Mouse (Mus musculus): Measurements from ENCODE around the gene Txndc16. TPM values are rescaled to one million over a fixed set of nuclear protein-coding genes. Genes with fewer than 3 reads are reported as not detected.

Txndc16 gene
- total and polyA plus RNA-seq, 3 experiments: 0.08 to 0.24 TPM; not detected in 1

DNA sequence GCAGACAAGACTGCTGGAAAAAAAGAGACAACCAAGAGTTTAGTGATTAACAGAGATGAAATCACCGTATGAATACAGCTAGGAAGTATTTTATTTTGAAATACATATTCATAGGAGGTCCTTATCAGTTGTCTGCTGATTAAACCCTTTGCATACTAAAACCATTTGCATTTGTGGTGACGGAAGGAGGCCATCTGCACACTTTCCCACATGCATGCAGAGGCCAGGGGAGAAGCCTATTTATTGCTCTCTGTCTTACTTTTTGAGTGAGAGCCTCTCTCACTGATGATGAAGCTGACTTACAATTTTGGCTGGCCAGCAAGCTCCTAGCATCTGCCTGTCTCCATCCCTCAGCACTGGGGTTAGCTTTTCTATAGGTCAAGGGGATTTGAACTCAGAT is 84.2 kb downstream of the Txndc16 start:
- no peaks in the 10 kb centered on the region for H3K9me3 ChIP-seq (replicated peaks; ENCODE audit: insufficient read depth, low read length)
- no peaks in the 10 kb centered on the region for H3K27me3 ChIP-seq (ENCODE audit: control insufficient read depth in 1 of 2, insufficient read depth in 2 of 2, low read length in 2 of 2)
- no peak for TF ChIP-seq MAFK (IDR thresholded peaks at IDR 0.05; ENCODE audit: borderline replicate concordance, low read depth, low read length)
- TF ChIP-seq RCOR1 (IDR thresholded peaks at IDR 0.05; ENCODE audit: low read depth, low read length): no peak
- no peak for TF ChIP-seq EP300 (IDR thresholded peaks at IDR 0.05; ENCODE audit: low read depth in 1 of 2, low read length in 2 of 2)
- no peak for TF ChIP-seq NELFE (IDR thresholded peaks at IDR 0.05; ENCODE audit: low read depth, low read length)
- no peak for TF ChIP-seq ELF1 (IDR thresholded peaks at IDR 0.05; ENCODE audit: low read depth, low read length)
- TF ChIP-seq TCF12 (IDR thresholded peaks at IDR 0.05; ENCODE audit: low read depth, low read length): no peak
- TF ChIP-seq CHD1 (IDR thresholded peaks at IDR 0.05; ENCODE audit: low read depth, low read length): no peak
- no peak for TF ChIP-seq ZNF384 (IDR thresholded peaks at IDR 0.05; ENCODE audit: low read depth, low read length)
- TF ChIP-seq BHLHE40 (IDR thresholded peaks at IDR 0.05; ENCODE audit: borderline replicate concordance, low read depth, low read length): no peak
- TF ChIP-seq HCFC1 (IDR thresholded peaks at IDR 0.05; ENCODE audit: low read depth, low read length): no peak
- TF ChIP-seq CHD2 (IDR thresholded peaks at IDR 0.05; ENCODE audit: low read length): no peak
- TF ChIP-seq SMC3 (IDR thresholded peaks at IDR 0.05; ENCODE audit: low read depth, low read length): no peak
- TF ChIP-seq POLR2AphosphoS2 (IDR thresholded peaks at IDR 0.05; ENCODE audit: low read length): no peak
- no peak for TF ChIP-seq UBTF (IDR thresholded peaks at IDR 0.05; ENCODE audit: borderline replicate concordance, insufficient read depth, low read depth, low read length)
- TF ChIP-seq MYC (IDR thresholded peaks at IDR 0.05; ENCODE audit: low read depth, low read length): no peak
- no peak for TF ChIP-seq CTCF (IDR thresholded peaks at IDR 0.05 in 2 of 3, conservative IDR thresholded peaks at IDR 0.05 in 1 of 3; ENCODE audit: control insufficient read depth in 1 of 3, insufficient read depth in 1 of 3, low read depth in 2 of 3, low read length in 3 of 3, poor library complexity in 1 of 3, severe bottlenecking in 1 of 3)
- TF ChIP-seq USF2 (IDR thresholded peaks at IDR 0.05; ENCODE audit: borderline replicate concordance in 1 of 2, insufficient read depth in 1 of 2, low read depth in 1 of 2, low read length in 2 of 2): no peak
- no peak for TF ChIP-seq ZMIZ1 (IDR thresholded peaks at IDR 0.05; ENCODE audit: low read depth, low read length)
- no peak for TF ChIP-seq USF1 (IDR thresholded peaks at IDR 0.05; ENCODE audit: low read depth, low read length)
- no peak for TF ChIP-seq KAT2A (conservative IDR thresholded peaks at IDR 0.05; ENCODE audit: low read depth, low read length)
- H3K4me3 ChIP-seq (ENCODE audit: control insufficient read depth in 1 of 2, insufficient read depth in 1 of 2, low read depth in 2 of 2, low read length in 2 of 2): no peak overlapping the region
- H3K9ac ChIP-seq (ENCODE audit: control insufficient read depth, low read depth, low read length, poor library complexity, severe bottlenecking): no peak overlapping the region
- no peaks in the 10 kb centered on the region for H3K79me2 ChIP-seq (ENCODE audit: control insufficient read depth, insufficient read depth, low read length, poor library complexity)
- no peaks in the 10 kb centered on the region for H3K36me3 ChIP-seq (ENCODE audit: control insufficient read depth in 1 of 2, insufficient read depth in 2 of 2, low read length in 2 of 2)
- no peak overlapping the region for H3K27ac ChIP-seq (ENCODE audit: control insufficient read depth, low read depth, low read length)
- no peaks in the 10 kb centered on the region for H3K4me1 ChIP-seq (ENCODE audit: control insufficient read depth in 1 of 2, insufficient read depth in 2 of 2, low read length in 2 of 2)
- DNase-seq (ENCODE audit: low read depth, low spot score): no peak

- no peaks in the 10 kb centered on the region for H3K36me3 ChIP-seq (ENCODE audit: control insufficient read depth in 1 of 2, insufficient read depth in 2 of 2, low read length in 2 of 2)
- no peak overlapping the region for H3K9ac ChIP-seq (ENCODE audit: control insufficient read depth, low read depth, low read length, poor library complexity, severe bottlenecking)
- no peaks in the 10 kb centered on the region for H3K27me3 ChIP-seq (ENCODE audit: control insufficient read depth in 1 of 2, insufficient read depth in 2 of 2, low read length in 2 of 2)
- no peak overlapping the region for H3K27ac ChIP-seq (ENCODE audit: control insufficient read depth, low read depth, low read length)
- no peak for DNase-seq (ENCODE audit: low read depth, low spot score)
- no peaks in the 10 kb centered on the region for H3K79me2 ChIP-seq (ENCODE audit: control insufficient read depth, insufficient read depth, low read length, poor library complexity)
- no peak overlapping the region for H3K4me3 ChIP-seq (ENCODE audit: control insufficient read depth in 1 of 2, insufficient read depth in 1 of 2, low read depth in 2 of 2, low read length in 2 of 2)
- no peaks in the 10 kb centered on the region for H3K4me1 ChIP-seq (ENCODE audit: control insufficient read depth in 1 of 2, insufficient read depth in 2 of 2, low read length in 2 of 2)
- TF ChIP-seq USF2 (IDR thresholded peaks at IDR 0.05; ENCODE audit: borderline replicate concordance in 1 of 2, insufficient read depth in 1 of 2, low read depth in 1 of 2, low read length in 2 of 2): no peak
- no peak for TF ChIP-seq ZC3H11A (IDR thresholded peaks at IDR 0.05; ENCODE audit: low read depth, low read length)
- TF ChIP-seq JUND (IDR thresholded peaks at IDR 0.05; ENCODE audit: low read depth, low read length): no peak
- TF ChIP-seq CTCF (IDR thresholded peaks at IDR 0.05 in 2 of 3, conservative IDR thresholded peaks at IDR 0.05 in 1 of 3; ENCODE audit: control insufficient read depth in 1 of 3, insufficient read depth in 1 of 3, low read depth in 2 of 3, low read length in 3 of 3, poor library complexity in 1 of 3, severe bottlenecking in 1 of 3): no peak
- no peak for TF ChIP-seq USF1 (IDR thresholded peaks at IDR 0.05; ENCODE audit: low read depth, low read length)
- TF ChIP-seq RAD21 (IDR thresholded peaks at IDR 0.05; ENCODE audit: low read depth, low read length): no peak
- no peak for TF ChIP-seq GATA1 (IDR thresholded peaks at IDR 0.05; ENCODE audit: low read depth, low read length)
- TF ChIP-seq ELF1 (IDR thresholded peaks at IDR 0.05; ENCODE audit: low read depth, low read length): no peak
- no peak for TF ChIP-seq ETS1 (IDR thresholded peaks at IDR 0.05; ENCODE audit: low read depth, low read length)
- TF ChIP-seq RCOR1 (IDR thresholded peaks at IDR 0.05; ENCODE audit: low read depth, low read length): no peak
- no peaks in the 10 kb centered on the region for H3K9me3 ChIP-seq (replicated peaks; ENCODE audit: insufficient read depth, low read length)
Measured at GRCm38 (mm10) chr14:45135560-45135959, 84.6 kb downstream of the Txndc16 start.
